Mouse (Mus musculus): ENCODE data around the gene Ttll12. TPM values are rescaled to one million over a fixed set of nuclear protein-coding genes. Genes with fewer than 3 reads are reported as not detected.

Ttll12 gene
- polyA plus RNA-seq, 1 experiment, result 7.7 TPM

DNA sequence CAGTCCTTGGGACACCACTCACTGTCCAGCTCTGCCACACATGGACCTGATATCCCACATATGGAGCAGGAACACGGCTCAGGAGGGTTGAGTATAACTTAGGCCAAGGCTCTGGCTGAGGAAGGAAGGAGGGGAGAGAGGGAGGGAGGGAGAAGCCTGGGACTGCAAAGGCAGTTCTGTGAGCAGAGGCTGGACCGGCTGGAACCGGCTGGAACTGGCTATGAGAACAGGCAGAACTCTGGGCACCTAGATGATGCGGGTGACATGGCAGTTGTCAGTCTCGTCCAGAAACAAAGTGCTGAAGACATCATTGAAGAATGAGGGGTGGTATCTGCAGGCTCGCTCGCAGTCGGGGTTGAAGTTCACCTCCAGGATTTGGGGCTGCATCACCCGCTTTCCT is 18.3 kb downstream of the Ttll12 start:
- Histone ChIP-seq H3K4me3 (ENCODE audit: insufficient read depth, low read depth, low read length) (no peak overlapping the region), H3K4me1 (ENCODE audit: control insufficient read depth, insufficient read depth, insufficient read length, low read length) (no peaks in the 10 kb centered on the region), H3K27ac (replicated peaks; ENCODE audit: low read depth, low read length) (no peak overlapping the region)

- Histone ChIP-seq H3K4me3 (ENCODE audit: insufficient read depth, low read depth, low read length) (no peak overlapping the region), H3K4me1 (ENCODE audit: control insufficient read depth, insufficient read depth, insufficient read length, low read length) (peaks cover 9% of the 10 kb centered on the region), H3K27ac (replicated peaks; ENCODE audit: low read depth, low read length) (no peak overlapping the region)
These were observed 19.4 kb downstream of the Ttll12 start for GRCm38 (mm10) chr15:83575543-83575942.

GRCm38 (mm10) chr15:83574731-83575351 is 20.1 kb downstream of the Ttll12 start:
- H3K27ac ChIP-seq (replicated peaks; ENCODE audit: low read depth, low read length), result no peak overlapping the region
- no peak overlapping the region for H3K4me3 ChIP-seq (ENCODE audit: insufficient read depth, low read depth, low read length)
- H3K4me1 ChIP-seq (ENCODE audit: control insufficient read depth, insufficient read depth, insufficient read length, low read length), result peaks cover 11% of the 10 kb centered on the region

- H3K4me1 ChIP-seq (ENCODE audit: control insufficient read depth, insufficient read depth, insufficient read length, low read length), result peaks cover 11% of the 10 kb centered on the region
- H3K4me3 ChIP-seq (ENCODE audit: insufficient read depth, low read depth, low read length), result no peak overlapping the region
- H3K27ac ChIP-seq (replicated peaks; ENCODE audit: low read depth, low read length), result no peak overlapping the region
These were observed 21.4 kb downstream of the Ttll12 start for GRCm38 (mm10) chr15:83573606-83574005.

DNA sequence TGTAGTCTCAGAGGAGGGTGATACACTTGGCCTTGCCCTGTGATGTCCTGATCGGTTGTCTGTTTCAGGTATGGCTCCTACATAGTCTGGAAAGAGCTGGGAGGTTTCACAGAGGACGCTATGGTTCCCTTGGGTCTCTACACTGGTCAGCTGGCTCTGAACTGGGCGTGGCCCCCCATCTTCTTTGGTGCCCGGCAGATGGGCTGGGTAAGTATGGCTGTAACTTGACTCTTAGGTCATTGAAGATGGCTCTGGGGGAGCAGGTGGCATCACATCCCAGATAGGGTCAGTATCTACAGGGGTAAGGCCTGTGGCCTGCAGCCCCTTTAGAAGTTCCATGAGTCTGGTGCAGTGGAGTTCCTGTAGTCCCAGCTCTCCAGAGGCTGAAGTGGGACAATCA is 22.8 kb downstream of the Ttll12 start:
- Histone ChIP-seq H3K27ac (replicated peaks; ENCODE audit: low read depth, low read length) (peak overlapping the region; percentile 52), H3K4me3 (ENCODE audit: insufficient read depth, low read depth, low read length) (no peak overlapping the region), H3K4me1 (ENCODE audit: control insufficient read depth, insufficient read depth, insufficient read length, low read length) (peaks cover 15% of the 10 kb centered on the region)

DNA sequence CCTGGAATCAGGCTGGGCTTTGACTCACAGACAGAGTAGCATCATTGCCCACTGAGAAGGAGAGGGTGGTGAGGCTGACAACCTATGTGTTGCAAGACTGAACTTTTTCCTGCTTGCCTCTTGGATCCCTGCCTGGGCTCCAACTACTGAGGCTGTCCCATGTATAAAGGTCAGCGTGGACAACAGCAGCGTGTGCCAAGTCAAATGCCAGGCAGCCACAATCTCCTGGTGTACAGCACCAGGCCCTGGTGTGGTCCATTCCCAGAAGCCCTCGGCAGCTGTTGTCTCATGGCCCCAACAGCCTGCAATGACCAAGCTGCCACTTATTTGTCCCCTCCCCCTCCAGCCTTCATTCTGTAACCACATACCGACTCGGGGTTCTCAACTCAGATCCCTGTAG is 23.3 kb downstream of the Ttll12 start:
- peak overlapping the region; percentile 52 for H3K27ac ChIP-seq (replicated peaks; ENCODE audit: low read depth, low read length)
- H3K4me3 ChIP-seq (ENCODE audit: insufficient read depth, low read depth, low read length), result no peak overlapping the region

GRCm38 (mm10) chr15:83570641-83571040 is 24.3 kb downstream of the Ttll12 start:
- no peak overlapping the region; the same call in 1 of the 2 replicates for H3K27ac ChIP-seq (replicated peaks; ENCODE audit: low read depth, low read length)
- peaks cover 21% of the 10 kb centered on the region for H3K4me1 ChIP-seq (ENCODE audit: control insufficient read depth, insufficient read depth, insufficient read length, low read length)
- no peak overlapping the region for H3K4me3 ChIP-seq (ENCODE audit: insufficient read depth, low read depth, low read length)

More for the DNA sequence above, 23.3 kb downstream of the Ttll12 start:
- H3K4me1 ChIP-seq (ENCODE audit: control insufficient read depth, insufficient read depth, insufficient read length, low read length), result peaks cover 18% of the 10 kb centered on the region

DNA sequence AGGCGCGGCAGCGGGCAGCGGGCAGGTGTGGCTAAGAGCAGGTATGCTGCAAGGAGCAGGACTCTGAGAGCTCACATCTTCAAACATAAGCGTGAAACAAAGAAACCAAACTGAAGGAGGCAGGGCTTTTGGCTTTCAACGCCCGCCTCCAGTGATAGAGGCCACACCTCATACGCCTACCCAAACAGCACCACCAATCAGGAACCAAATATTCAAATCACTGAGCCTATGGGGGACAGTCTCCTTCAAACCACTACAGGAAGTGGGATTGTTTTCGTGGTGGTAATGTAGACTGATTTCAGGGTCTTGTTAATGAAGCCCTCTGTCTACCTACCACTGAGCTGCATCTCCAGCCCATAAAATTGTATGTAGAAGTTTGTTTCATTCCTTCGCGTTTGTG is 25.3 kb downstream of the Ttll12 start:
- peaks cover 29% of the 10 kb centered on the region for H3K4me1 ChIP-seq (ENCODE audit: control insufficient read depth, insufficient read depth, insufficient read length, low read length)
- no peak overlapping the region for H3K4me3 ChIP-seq (ENCODE audit: insufficient read depth, low read depth, low read length)
- H3K27ac ChIP-seq (replicated peaks; ENCODE audit: low read depth, low read length), result no peak overlapping the region

- H3K4me3 ChIP-seq (ENCODE audit: insufficient read depth, low read depth, low read length), result no peak overlapping the region
- H3K27ac ChIP-seq (replicated peaks; ENCODE audit: low read depth, low read length), result no peak overlapping the region
- peaks cover 32% of the 10 kb centered on the region for H3K4me1 ChIP-seq (ENCODE audit: control insufficient read depth, insufficient read depth, insufficient read length, low read length)
These were observed 26.4 kb downstream of the Ttll12 start for GRCm38 (mm10) chr15:83568544-83568943.

- Histone ChIP-seq H3K27ac (replicated peaks; ENCODE audit: low read depth, low read length) (no peak overlapping the region), H3K4me3 (ENCODE audit: insufficient read depth, low read depth, low read length) (no peak overlapping the region), H3K4me1 (ENCODE audit: control insufficient read depth, insufficient read depth, insufficient read length, low read length) (peaks cover 32% of the 10 kb centered on the region)
These were observed 27.2 kb downstream of the Ttll12 start for GRCm38 (mm10) chr15:83567728-83568127.

DNA sequence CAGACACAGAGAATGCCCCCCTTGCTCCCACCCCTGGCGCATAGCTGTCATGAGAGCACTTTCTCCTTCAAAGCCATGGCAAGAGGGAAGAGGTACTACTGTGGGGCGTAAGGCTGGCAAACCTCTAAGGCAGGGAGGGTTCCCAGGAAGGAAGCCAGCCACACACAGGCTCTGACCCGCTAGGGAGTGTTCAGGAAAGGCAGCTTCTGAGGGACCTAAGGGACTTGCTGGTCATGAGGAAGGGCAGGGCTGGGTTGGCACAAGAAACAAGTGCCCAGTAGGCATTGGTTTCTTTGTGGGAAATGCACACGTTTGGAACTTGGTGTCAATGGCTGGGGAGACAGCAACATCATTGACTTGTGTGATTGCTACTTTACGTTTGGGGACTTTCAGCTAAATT is 29.0 kb downstream of the Ttll12 start:
- H3K4me1 ChIP-seq (ENCODE audit: control insufficient read depth, insufficient read depth, insufficient read length, low read length), result peaks cover 30% of the 10 kb centered on the region
- H3K4me3 ChIP-seq (ENCODE audit: insufficient read depth, low read depth, low read length), result no peak overlapping the region
- H3K27ac ChIP-seq (replicated peaks; ENCODE audit: low read depth, low read length), result peak overlapping the region; percentile 51

DNA sequence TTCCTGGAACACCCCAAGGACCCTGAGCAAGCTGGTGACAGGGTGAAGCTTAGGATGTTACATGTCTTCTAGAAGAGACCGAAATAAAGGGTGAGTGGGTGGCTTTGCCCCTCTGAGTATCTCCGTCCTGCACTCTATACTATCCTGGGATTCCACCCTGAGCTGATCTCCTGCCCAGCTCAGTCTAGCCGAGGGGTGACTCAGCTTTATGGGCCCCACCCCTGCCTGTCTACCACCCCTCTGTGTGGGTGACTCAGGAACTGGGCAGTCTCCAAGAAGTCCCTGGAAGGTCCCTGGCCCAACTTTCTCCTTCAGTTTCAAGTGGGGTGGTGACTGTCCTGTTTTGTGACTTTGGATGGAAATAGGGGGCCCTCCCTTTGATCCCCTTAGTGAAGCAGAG is 29.5 kb downstream of the Ttll12 start:
- Histone ChIP-seq H3K4me3 (ENCODE audit: insufficient read depth, low read depth, low read length) (peak overlapping the region; percentile 21; the same call in 1 of the 2 replicates), H3K4me1 (ENCODE audit: control insufficient read depth, insufficient read depth, insufficient read length, low read length) (peaks cover 25% of the 10 kb centered on the region), H3K27ac (replicated peaks; ENCODE audit: low read depth, low read length) (peak overlapping the region; percentile 51)

DNA sequence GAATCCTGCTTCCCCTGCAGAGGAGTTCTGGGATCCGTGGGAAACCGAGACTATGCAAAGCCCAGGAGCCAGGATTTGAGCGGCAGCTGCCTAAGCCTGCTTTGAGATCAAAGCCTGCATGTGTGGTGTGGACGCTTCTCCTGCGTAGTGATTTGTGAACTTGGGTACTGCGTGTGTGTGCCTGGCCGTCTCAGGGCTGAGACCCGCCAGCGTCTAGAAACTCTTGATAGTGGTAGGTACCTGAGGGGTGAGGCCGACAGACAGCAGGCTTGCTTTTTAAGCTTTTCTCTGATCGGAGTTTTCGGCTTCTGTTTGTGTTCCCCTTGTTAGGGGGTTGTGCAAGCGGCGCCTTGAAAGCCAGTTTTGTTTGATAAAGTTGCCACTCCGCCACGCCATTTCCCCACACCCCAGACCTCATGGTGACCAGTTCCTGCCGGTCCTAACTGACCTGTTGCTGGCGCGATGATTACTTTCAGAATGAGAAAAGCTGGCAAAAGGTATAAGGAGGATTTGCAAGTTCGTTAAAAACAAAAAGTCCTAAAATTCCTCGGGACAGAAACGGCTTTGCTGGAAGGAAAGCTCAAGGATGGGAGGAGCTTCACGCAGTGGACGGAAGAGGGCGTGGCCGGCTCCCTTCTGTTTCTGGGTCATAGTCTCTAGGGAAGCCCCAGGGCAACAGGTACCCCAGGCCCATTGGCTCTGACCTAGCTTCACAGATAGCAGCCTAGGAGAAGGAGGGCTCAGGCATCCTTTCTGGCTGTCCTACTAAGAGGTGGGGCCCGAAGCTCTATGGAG is 30.9 kb downstream of the Ttll12 start:
- Histone ChIP-seq H3K4me3 (ENCODE audit: insufficient read depth, low read depth, low read length) (peak overlapping the region; percentile 68), H3K4me1 (ENCODE audit: control insufficient read depth, insufficient read depth, insufficient read length, low read length) (peaks cover 24% of the 10 kb centered on the region), H3K27ac (replicated peaks; ENCODE audit: low read depth, low read length) (peak overlapping the region; percentile 48)

GRCm38 (mm10) chr15:83563327-83563856 is 31.6 kb downstream of the Ttll12 start, which contains the start of the genes Tspo and Mcat:
Gene Tspo (plus strand): TSS chr15:83563592.
Gene Mcat (minus strand): TSS chr15:83563787.
- Histone ChIP-seq H3K4me1 (ENCODE audit: control insufficient read depth, insufficient read depth, insufficient read length, low read length) (peaks cover 24% of the 10 kb centered on the region), H3K4me3 (ENCODE audit: insufficient read depth, low read depth, low read length) (peak within 1 kb of the TSS; percentile 68), H3K27ac (replicated peaks; ENCODE audit: low read depth, low read length) (peak within 1 kb of the TSS; percentile 67)

DNA sequence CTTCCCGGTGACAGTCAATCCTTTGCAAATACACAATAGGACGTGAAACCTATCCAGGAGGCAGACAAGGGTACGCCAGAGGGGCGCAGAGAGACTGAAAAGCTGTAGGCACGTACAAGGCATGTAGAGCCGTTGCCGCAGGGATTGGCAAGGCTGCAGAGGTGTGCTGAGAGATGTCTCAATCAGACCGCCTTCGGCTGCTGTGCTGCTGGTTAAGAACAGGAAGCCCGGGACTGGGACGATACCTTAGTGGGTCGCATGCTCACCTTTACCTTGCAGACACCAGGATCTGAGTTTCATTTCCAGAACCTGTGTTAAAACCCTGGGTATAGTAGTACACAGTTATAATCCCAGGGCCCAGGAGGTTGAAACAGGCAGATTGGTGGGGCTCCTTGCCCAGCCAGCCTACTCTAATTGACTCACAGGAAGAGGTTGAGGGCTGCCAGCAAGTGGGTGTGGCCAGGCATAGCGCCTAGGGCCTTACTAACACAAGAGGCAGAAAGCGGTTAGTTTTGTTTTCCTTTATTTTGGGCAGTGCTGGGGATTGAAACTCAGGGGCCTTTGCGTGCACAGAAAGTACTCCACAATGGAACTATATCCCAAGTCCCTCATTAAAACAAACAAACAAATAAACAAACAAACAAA is 32.2 kb downstream of the Ttll12 start:
- peak overlapping the region; percentile 68 for H3K4me3 ChIP-seq (ENCODE audit: insufficient read depth, low read depth, low read length)
- H3K4me1 ChIP-seq (ENCODE audit: control insufficient read depth, insufficient read depth, insufficient read length, low read length), result peaks cover 20% of the 10 kb centered on the region
- H3K27ac ChIP-seq (replicated peaks; ENCODE audit: low read depth, low read length), result peak overlapping the region; percentile 67; the same call in 1 of the 2 replicates
